Mouse (Mus musculus): Measurements from ENCODE around the gene Zbtb39. TPM values are rescaled to one million over a fixed set of nuclear protein-coding genes. Genes with fewer than 3 reads are reported as not detected.

The Zbtb39 gene
- polyA plus RNA-seq, 1 experiment from 2014 or later = 7.6 TPM

Other genes with a start within 250 kb of the Zbtb39 start
- 0.10 and 0.14 TPM in 2 replicates for gene Stac3, start 237.9 kb upstream of the Zbtb39 start, polyA plus RNA-seq (2014; fragmentation: Nextera tagmentation; extraction: Ambion mirVana)
- gene Ndufa4l2, start 224.6 kb upstream of the Zbtb39 start, polyA plus RNA-seq (2014; fragmentation: Nextera tagmentation; extraction: Ambion mirVana) = 3.6 and 5.7 TPM in 2 replicates
- 68.8 and 74.8 TPM in 2 replicates for gene Shmt2, start 217.1 kb upstream of the Zbtb39 start, polyA plus RNA-seq (2014; fragmentation: Nextera tagmentation; extraction: Ambion mirVana)
- gene Nxph4, start 205.0 kb upstream of the Zbtb39 start, polyA plus RNA-seq (2014; fragmentation: Nextera tagmentation; extraction: Ambion mirVana) = 19.5 and 23.6 TPM in 2 replicates
- gene Lrp1, start 118.4 kb upstream of the Zbtb39 start, polyA plus RNA-seq (2014; fragmentation: Nextera tagmentation; extraction: Ambion mirVana) = 52.2 and 58.8 TPM in 2 replicates
- 5.7 and 6.9 TPM in 2 replicates for gene Stat6, start 96.6 kb upstream of the Zbtb39 start, polyA plus RNA-seq (2014; fragmentation: Nextera tagmentation; extraction: Ambion mirVana)
- gene Nemp1, start 72.6 kb upstream of the Zbtb39 start, polyA plus RNA-seq (2014; fragmentation: Nextera tagmentation; extraction: Ambion mirVana) = 10.0 and 10.9 TPM in 2 replicates
- 2.1 and 2.2 TPM in 2 replicates for gene Nab2, start 71.0 kb upstream of the Zbtb39 start, polyA plus RNA-seq (2014; fragmentation: Nextera tagmentation; extraction: Ambion mirVana)
- gene Myo1a, start 34.4 kb upstream of the Zbtb39 start, polyA plus RNA-seq (2014; fragmentation: Nextera tagmentation; extraction: Ambion mirVana) = 0.41 and 0.46 TPM in 2 replicates
- not detected in 2 replicates for gene Tac2, start 15.1 kb upstream of the Zbtb39 start, polyA plus RNA-seq (2014; fragmentation: Nextera tagmentation; extraction: Ambion mirVana)
- 0.21 and 0.30 TPM in 2 replicates for gene Gpr182, start 12.2 kb downstream of the Zbtb39 start, polyA plus RNA-seq (2014; fragmentation: Nextera tagmentation; extraction: Ambion mirVana)
- not detected in 2 replicates for gene Rdh1, start 20.2 kb downstream of the Zbtb39 start, polyA plus RNA-seq (2014; fragmentation: Nextera tagmentation; extraction: Ambion mirVana)
- gene Rdh16f1, start 20.2 kb downstream of the Zbtb39 start, polyA plus RNA-seq (2014; fragmentation: Nextera tagmentation; extraction: Ambion mirVana) = not detected in 2 replicates
- 0.10 and 0.15 TPM in 2 replicates for gene Rdh9, start 36.8 kb downstream of the Zbtb39 start, polyA plus RNA-seq (2014; fragmentation: Nextera tagmentation; extraction: Ambion mirVana)
- not detected in 2 replicates for gene Rdh16, start 61.6 kb downstream of the Zbtb39 start, polyA plus RNA-seq (2014; fragmentation: Nextera tagmentation; extraction: Ambion mirVana)
- gene Rdh19, start 110.4 kb downstream of the Zbtb39 start, polyA plus RNA-seq (2014; fragmentation: Nextera tagmentation; extraction: Ambion mirVana) = not detected in 2 replicates
- gene Rdh16f2, start 126.9 kb downstream of the Zbtb39 start, polyA plus RNA-seq (2014; fragmentation: Nextera tagmentation; extraction: Ambion mirVana) = not detected in 2 replicates
- not detected in 2 replicates for gene Rdh7, start 149.3 kb downstream of the Zbtb39 start, polyA plus RNA-seq (2014; fragmentation: Nextera tagmentation; extraction: Ambion mirVana)
- gene Sdr9c7, start 159.0 kb downstream of the Zbtb39 start, polyA plus RNA-seq (2014; fragmentation: Nextera tagmentation; extraction: Ambion mirVana) = not detected in 2 replicates